Mouse (Mus musculus) midbrain, embryonic 13.5 days (tissue): ENCODE measurements at regions not wholly inside any gene's neighbourhood (a gene's known extent, or its start where the extent isn't known, plus 50 kb on each side); places are given as distances from the start of the nearest gene placed in this dataset.

Source experiments
- ATAC-seq: fragments of 200-750 bp; cut with Nextera tagmentation; 2 replicates; pipeline ENCODE4 v1.8.0; 2017; ENCODE audit warnings: mild to moderate bottlenecking, moderate TSS enrichment, moderate library complexity
- H3K27ac ChIP-seq: fragments of 300-500 bp; sonication (generic); 2 replicates; pipeline ENCODE4 v1.5.1; 2015; ENCODE audit warnings: inconsistent platforms, mild to moderate bottlenecking, moderate library complexity
- H3K27me3 ChIP-seq: fragments of 300-500 bp; sonication (generic); 2 replicates; pipeline ENCODE4 v1.6.1; 2015; ENCODE audit warnings: mild to moderate bottlenecking, inconsistent platforms
- H3K36me3 ChIP-seq: fragments of 300-500 bp; sonication (generic); 2 replicates; pipeline ENCODE4 v1.6.1; 2015; ENCODE audit warnings: mild to moderate bottlenecking, inconsistent platforms
- H3K4me1 ChIP-seq: fragments of 300-500 bp; sonication (generic); replicated peaks from 2 replicates; pipeline ENCODE4 v1.6.1; 2015; ENCODE audit warnings: inconsistent platforms
- H3K4me2 ChIP-seq: fragments of 300-500 bp; sonication (generic); replicated peaks from 2 replicates; pipeline ENCODE4 v1.6.1; 2015; ENCODE audit warnings: moderate library complexity, mild to moderate bottlenecking, inconsistent platforms
- H3K4me3 ChIP-seq: fragments of 300-500 bp; sonication (generic); replicated peaks from 2 replicates; pipeline ENCODE4 v1.5.1; 2015; ENCODE audit warnings: mild to moderate bottlenecking, inconsistent platforms
- H3K9ac ChIP-seq: fragments of 300-500 bp; sonication (generic); replicated peaks from 2 replicates; pipeline ENCODE4 v1.6.1; 2015; ENCODE audit warnings: mild to moderate bottlenecking, inconsistent platforms
- H3K9me3 ChIP-seq: fragments of 300-500 bp; sonication (generic); 2 replicates; pipeline ENCODE4 v1.6.1; 2016; ENCODE audit warnings: mild to moderate bottlenecking, inconsistent platforms
- WGBS: fragments of 180-500 bp; shearing (Covaris S2); methylation state at CpG from one replicate; pipeline ENCODE4 v1.1.7; 2015; 5-methylcytosine and 5-hydroxymethylcytosine counted together

GRCm38 (mm10) chr4:139907366-139907765 lies 60.5 kb downstream of the Klhdc7a start:
- no peak overlapping the region for H3K27ac ChIP-seq
- WGBS, result 88% methylated on average over 6 of the region's 6 CpGs
- no peak overlapping the region for H3K4me3 ChIP-seq
- H3K27me3 ChIP-seq, result peaks cover 4% of the 10 kb centered on the region; the same call in 1 of the 2 replicates
- peaks cover 27% of the 10 kb centered on the region for H3K4me1 ChIP-seq
- H3K9me3 ChIP-seq, result no peaks in the 10 kb centered on the region
- no peaks in the 10 kb centered on the region for H3K36me3 ChIP-seq
- H3K4me2 ChIP-seq, result no peak overlapping the region
- ATAC-seq, result no peak
- H3K9ac ChIP-seq, result no peak overlapping the region

- no peak overlapping the region for H3K4me3 ChIP-seq
- H3K4me2 ChIP-seq, result no peak overlapping the region
- WGBS, result 87% methylated on average over 12 of the region's 12 CpGs
- H3K36me3 ChIP-seq, result no peaks in the 10 kb centered on the region
- 0 out of 2 replicates have a peak, but pooled peaks cover 4% of the 10 kb centered on the region for H3K27me3 ChIP-seq
- peaks cover 18% of the 10 kb centered on the region for H3K4me1 ChIP-seq
- H3K27ac ChIP-seq, result 0 out of 2 replicates have a peak overlapping the region, but pooled peaks have one; percentile 47
- H3K9ac ChIP-seq, result no peak overlapping the region
- no peak for ATAC-seq
- H3K9me3 ChIP-seq, result no peaks in the 10 kb centered on the region
These were observed 61.6 kb downstream of the Klhdc7a start for GRCm38 (mm10) chr4:139906176-139906575.

GRCm38 (mm10) chr4:139905093-139905783 lies 62.6 kb downstream of the Klhdc7a start:
- H3K4me1 ChIP-seq, result peaks cover 15% of the 10 kb centered on the region
- peak; percentile 50 for ATAC-seq
- no peak overlapping the region for H3K4me3 ChIP-seq
- no peaks in the 10 kb centered on the region for H3K9me3 ChIP-seq
- 30% methylated on average over 17 of the region's 17 CpGs for WGBS
- no peak overlapping the region for H3K9ac ChIP-seq
- 0 out of 2 replicates have a peak, but pooled peaks cover 4% of the 10 kb centered on the region for H3K27me3 ChIP-seq
- no peak overlapping the region for H3K4me2 ChIP-seq
- H3K27ac ChIP-seq, result peak overlapping the region; percentile 57; the same call in 1 of the 2 replicates
- no peaks in the 10 kb centered on the region for H3K36me3 ChIP-seq

GRCm38 (mm10) chr4:139899960-139900359 lies 66.6 kb upstream of the Pax7 start:
- Histone ChIP-seq H3K36me3 (no peaks in the 10 kb centered on the region), H3K4me2 (no peak overlapping the region), H3K9me3 (0 out of 2 replicates have a peak, but pooled peaks cover 3% of the 10 kb centered on the region), H3K4me1 (peaks cover 9% of the 10 kb centered on the region), H3K27ac (no peak overlapping the region), H3K27me3 (no peaks in the 10 kb centered on the region), H3K9ac (no peak overlapping the region), H3K4me3 (no peak overlapping the region)
- 0 out of 2 replicates have a peak, but pooled peaks have one; percentile 43 for ATAC-seq
- 61% methylated on average over 9 of the region's 9 CpGs for WGBS

GRCm38 (mm10) chr4:139899410-139899809 lies 66.1 kb upstream of the Pax7 start:
- no peak overlapping the region for H3K4me3 ChIP-seq
- no peak overlapping the region for H3K4me2 ChIP-seq
- ATAC-seq, result no peak
- H3K36me3 ChIP-seq, result no peaks in the 10 kb centered on the region
- H3K9ac ChIP-seq, result no peak overlapping the region
- H3K27ac ChIP-seq, result no peak overlapping the region
- peaks cover 3% of the 10 kb centered on the region for H3K4me1 ChIP-seq
- H3K27me3 ChIP-seq, result no peaks in the 10 kb centered on the region
- WGBS, result 71% methylated on average over 8 of the region's 8 CpGs
- 0 out of 2 replicates have a peak, but pooled peaks cover 3% of the 10 kb centered on the region for H3K9me3 ChIP-seq

GRCm38 (mm10) chr4:139892678-139893077 lies 59.4 kb upstream of the Pax7 start:
- Histone ChIP-seq H3K9ac (no peak overlapping the region), H3K9me3 (0 out of 2 replicates have a peak, but pooled peaks cover 3% of the 10 kb centered on the region), H3K27ac (no peak overlapping the region), H3K27me3 (no peaks in the 10 kb centered on the region), H3K4me1 (peaks cover 3% of the 10 kb centered on the region; the same call in 1 of the 2 replicates), H3K4me3 (no peak overlapping the region), H3K4me2 (no peak overlapping the region), H3K36me3 (no peaks in the 10 kb centered on the region)
- WGBS, result 71% methylated on average over 7 of the region's 7 CpGs
- no peak for ATAC-seq

GRCm38 (mm10) chr4:139889013-139889412 lies 55.7 kb upstream of the Pax7 start:
- Histone ChIP-seq H3K36me3 (no peaks in the 10 kb centered on the region), H3K4me3 (no peak overlapping the region), H3K4me2 (no peak overlapping the region), H3K9ac (no peak overlapping the region), H3K4me1 (peaks cover 3% of the 10 kb centered on the region; the same call in 1 of the 2 replicates), H3K27ac (no peak overlapping the region), H3K9me3 (no peaks in the 10 kb centered on the region), H3K27me3 (no peaks in the 10 kb centered on the region)
- no peak for ATAC-seq
- 87% methylated on average over 13 of the region's 13 CpGs for WGBS
